Mouse (Mus musculus): Measurements from ENCODE around the gene Gm21854. TPM values are rescaled to one million over a fixed set of nuclear protein-coding genes. Genes with fewer than 3 reads are reported as not detected.
"Not testable (repeated sequence)": the region's sequence is repeated elsewhere in the genome, so short reads cannot be mapped to it uniquely, and the experiment has no call there.

Gene Gm21854
- polyA plus RNA-seq (2016; fragmentation: Nextera tagmentation; extraction: Ambion mirVana) = not detected in 2 replicates

DNA sequence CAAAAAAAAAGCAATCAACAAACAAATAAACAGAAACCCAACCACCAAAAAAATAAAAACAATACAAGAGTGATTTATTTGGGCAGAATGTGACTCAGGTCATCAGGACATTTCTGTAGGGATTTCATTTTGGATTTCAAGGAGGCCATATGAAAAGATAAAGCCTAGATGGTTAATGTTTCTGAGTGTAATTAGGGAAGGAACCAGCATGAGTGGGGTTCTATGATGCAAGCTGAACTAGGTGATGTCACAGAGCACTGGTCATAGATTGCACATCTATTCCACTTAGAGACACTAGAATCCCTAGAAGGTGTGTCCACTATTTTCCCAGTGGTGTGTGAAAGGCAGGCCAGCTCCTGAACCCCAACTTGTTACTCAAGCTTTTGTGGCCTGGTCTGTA, at the start of gene Gm21854:
Gm21854 (plus strand) TSS at position 301 of the 400 bp plus-strand sequence.
- H3K27me3 ChIP-seq; H3K9me3 ChIP-seq; H3K36me3 ChIP-seq; H3K4me2 ChIP-seq; H3K27ac ChIP-seq; H3K4me1 ChIP-seq (replicated peaks); H3K4me3 ChIP-seq (replicated peaks); ATAC-seq (ENCODE audit: insufficient number of reproducible peaks, insufficient read depth, low FRiP score, low TSS enrichment, low read depth); H3K9ac ChIP-seq (replicated peaks): not testable (repeated sequence)

Other genes starting within 250 kb of the Gm21854 start
- gene Gm20914, start 69.0 kb downstream of the Gm21854 start, polyA plus RNA-seq (2016; fragmentation: Nextera tagmentation; extraction: Ambion mirVana) = not detected in 2 replicates
- gene Gm28171, start 136.4 kb downstream of the Gm21854 start, polyA plus RNA-seq (2016; fragmentation: Nextera tagmentation; extraction: Ambion mirVana) = not detected in 2 replicates